Mouse (Mus musculus) limb, embryonic 11.5 days (tissue): ENCODE measurements around the gene Ttc21b. TPM values are rescaled to one million over a fixed set of nuclear protein-coding genes. Genes with fewer than 3 reads are reported as not detected.

Experiments
- ATAC-seq: fragments of 200-750 bp; cut with Nextera tagmentation; 2 replicates; pipeline ENCODE4 v1.8.0; 2017; ENCODE audit warnings: low read depth; ENCODE audit not compliant: insufficient number of reproducible peaks, low FRiP score, low TSS enrichment
- DNase-seq: peaks from one replicate; pipeline ENCODE4 v3.0.0-alpha.2; 2015; ENCODE audit warnings: low spot score
- H3K27ac ChIP-seq: fragments of 300-500 bp; sonication (generic); replicated peaks from 2 replicates; pipeline ENCODE4 v1.5.1; 2014; ENCODE audit warnings: low read depth, mild to moderate bottlenecking, low read length
- H3K27me3 ChIP-seq: fragments of 300-500 bp; sonication (generic); 2 replicates; pipeline ENCODE4 v1.6.1; 2014; ENCODE audit warnings: mild to moderate bottlenecking, low read length, mixed read lengths; ENCODE audit not compliant: control insufficient read depth, insufficient read depth
- H3K36me3 ChIP-seq: fragments of 300-500 bp; sonication (generic); 2 replicates; pipeline ENCODE4 v1.6.1; 2014; ENCODE audit warnings: mild to moderate bottlenecking, low read length, moderate library complexity, mixed read lengths; ENCODE audit not compliant: control insufficient read depth, insufficient read depth
- H3K4me1 ChIP-seq: fragments of 300-500 bp; sonication (generic); 2 replicates; pipeline ENCODE4 v1.6.1; 2014; ENCODE audit warnings: low read length, mixed read lengths; ENCODE audit not compliant: control insufficient read depth, insufficient read depth
- H3K4me2 ChIP-seq: fragments of 300-500 bp; sonication (generic); 2 replicates; pipeline ENCODE4 v1.6.1; 2014; ENCODE audit warnings: low read depth, mild to moderate bottlenecking, moderate library complexity; ENCODE audit not compliant: severe bottlenecking
- H3K4me3 ChIP-seq: fragments of 300-500 bp; sonication (generic); 2 replicates; pipeline ENCODE4 v1.5.1; 2014; ENCODE audit warnings: low read depth, low read length
- H3K9ac ChIP-seq: fragments of 300-500 bp; sonication (generic); 2 replicates; pipeline ENCODE4 v1.6.1; 2014; ENCODE audit warnings: mild to moderate bottlenecking, low read length
- H3K9me3 ChIP-seq: fragments of 300-500 bp; sonication (generic); 2 replicates; pipeline ENCODE4 v1.6.1; 2016; ENCODE audit warnings: low read length; ENCODE audit not compliant: control insufficient read depth
- WGBS: fragments of 180-500 bp; shearing (Covaris S2); extraction: QIAGEN DNeasy Blood & Tissue Kit; methylation state at CpG from one replicate; pipeline ENCODE4 v1.1.7; 2014; 5-methylcytosine and 5-hydroxymethylcytosine counted together
- polyA plus RNA-seq: library from polyadenylated mRNA; unstranded; fragments of >200 nt; fragmentation: Nextera tagmentation; extraction: Ambion mirVana; gene quantifications from 2 replicates; pipeline ENCODE4 v1.2.1, GENCODE M21; 2014

The Ttc21b gene
- 14.6 and 18.3 TPM in 2 replicates for polyA plus RNA-seq

GRCm38 (mm10) chr2:66256220-66257131 is at the start of gene Ttc21b:
TSS of gene Ttc21b (minus strand) at chr2:66256617.
- Histone ChIP-seq H3K9me3 (no peaks in the 10 kb centered on the region), H3K4me2 (peak within 1 kb of the TSS; percentile 50), H3K9ac (peak within 1 kb of the TSS; percentile 77), H3K36me3 (no peaks in the 10 kb centered on the region), H3K27ac (0 out of 2 replicates have a peak within 1 kb of the TSS, but pooled peaks have one; percentile 38), H3K4me1 (no peaks in the 10 kb centered on the region), H3K4me3 (peak within 1 kb of the TSS; percentile 82), H3K27me3 (no peaks in the 10 kb centered on the region)
- ATAC-seq: peak; percentile 99
- peak; percentile 97 for DNase-seq
- under 1% methylated on average over 51 of the region's 56 CpGs for WGBS

GRCm38 (mm10) chr2:66272551-66272950 is 16.1 kb upstream of the Ttc21b start:
- Histone ChIP-seq H3K36me3 (no peaks in the 10 kb centered on the region), H3K27me3 (no peaks in the 10 kb centered on the region), H3K4me1 (no peaks in the 10 kb centered on the region), H3K27ac (no peak overlapping the region), H3K4me3 (no peak overlapping the region), H3K9ac (no peak overlapping the region), H3K9me3 (no peaks in the 10 kb centered on the region), H3K4me2 (no peak overlapping the region)
- DNase-seq (no peak), ATAC-seq (no peak)
- WGBS: 83% methylated on average over 3 of the region's 3 CpGs

GRCm38 (mm10) chr2:66244013-66244412 is 12.4 kb downstream of the Ttc21b start:
- DNase-seq: no peak
- no peak for ATAC-seq
- WGBS: 73% methylated on average over 1 of the region's 1 CpGs
- Histone ChIP-seq H3K4me2 (no peak overlapping the region), H3K27ac (no peak overlapping the region), H3K4me3 (no peak overlapping the region), H3K4me1 (no peaks in the 10 kb centered on the region), H3K9ac (no peak overlapping the region), H3K9me3 (no peaks in the 10 kb centered on the region), H3K27me3 (no peaks in the 10 kb centered on the region), H3K36me3 (no peaks in the 10 kb centered on the region)

GRCm38 (mm10) chr2:66240334-66240733 is 16.1 kb downstream of the Ttc21b start:
- no peaks in the 10 kb centered on the region; the same call in 1 of the 2 replicates for H3K36me3 ChIP-seq
- WGBS: 93% methylated on average over 1 of the region's 1 CpGs
- H3K27me3 ChIP-seq: no peaks in the 10 kb centered on the region
- H3K4me1 ChIP-seq: no peaks in the 10 kb centered on the region
- DNase-seq: no peak
- ATAC-seq: no peak
- no peak overlapping the region for H3K9ac ChIP-seq
- no peaks in the 10 kb centered on the region for H3K9me3 ChIP-seq
- H3K4me3 ChIP-seq: no peak overlapping the region
- no peak overlapping the region for H3K4me2 ChIP-seq
- no peak overlapping the region for H3K27ac ChIP-seq

- H3K9ac ChIP-seq: no peak overlapping the region
- H3K4me2 ChIP-seq: no peak overlapping the region
- no peak overlapping the region for H3K27ac ChIP-seq
- no peaks in the 10 kb centered on the region for H3K9me3 ChIP-seq
- H3K4me3 ChIP-seq: no peak overlapping the region
- DNase-seq (no peak), ATAC-seq (no peak)
- H3K27me3 ChIP-seq: no peaks in the 10 kb centered on the region
- whole genome bisulfite sequencing: 94% methylated on average over 5 of the region's 5 CpGs
- no peaks in the 10 kb centered on the region; the same call in 1 of the 2 replicates for H3K36me3 ChIP-seq
- H3K4me1 ChIP-seq: no peaks in the 10 kb centered on the region
These were observed 17.5 kb downstream of the Ttc21b start for GRCm38 (mm10) chr2:66238886-66239285.

- whole genome bisulfite sequencing: 88% methylated on average over 7 of the region's 7 CpGs
These were observed 35.5 kb downstream of the Ttc21b start for GRCm38 (mm10) chr2:66220954-66221353.

GRCm38 (mm10) chr2:66209875-66210274 is 46.5 kb downstream of the Ttc21b start:
- WGBS: 86% methylated on average over 10 of the region's 10 CpGs
- H3K27me3 ChIP-seq: no peaks in the 10 kb centered on the region

More at GRCm38 (mm10) chr2:66220954-66221353, 35.5 kb downstream of the Ttc21b start:
- Histone ChIP-seq H3K9ac (no peak overlapping the region), H3K9me3 (no peaks in the 10 kb centered on the region), H3K4me1 (no peaks in the 10 kb centered on the region), H3K4me2 (no peak overlapping the region), H3K36me3 (no peaks in the 10 kb centered on the region), H3K27ac (no peak overlapping the region), H3K4me3 (no peak overlapping the region), H3K27me3 (no peaks in the 10 kb centered on the region)
- ATAC-seq (no peak), DNase-seq (no peak)

GRCm38 (mm10) chr2:66209353-66209752 is 47.1 kb downstream of the Ttc21b start:
- H3K9me3 ChIP-seq: no peaks in the 10 kb centered on the region
- no peaks in the 10 kb centered on the region for H3K27me3 ChIP-seq
- no peak overlapping the region for H3K4me2 ChIP-seq
- no peak for DNase-seq
- no peak overlapping the region for H3K9ac ChIP-seq
- 95% methylated on average over 13 of the region's 13 CpGs for WGBS
- no peak overlapping the region for H3K27ac ChIP-seq
- H3K4me3 ChIP-seq: no peak overlapping the region
- H3K36me3 ChIP-seq: no peaks in the 10 kb centered on the region; the same call in none of the 2 replicates
- no peaks in the 10 kb centered on the region for H3K4me1 ChIP-seq
- ATAC-seq: no peak

More at GRCm38 (mm10) chr2:66209875-66210274, 46.5 kb downstream of the Ttc21b start:
- Histone ChIP-seq H3K4me1 (no peaks in the 10 kb centered on the region), H3K9ac (no peak overlapping the region), H3K27ac (no peak overlapping the region), H3K9me3 (no peaks in the 10 kb centered on the region), H3K36me3 (no peaks in the 10 kb centered on the region; the same call in 1 of the 2 replicates), H3K4me3 (no peak overlapping the region), H3K4me2 (no peak overlapping the region)
- DNase-seq (no peak), ATAC-seq (no peak)
